Mouse (Mus musculus): Measurements from ENCODE around the gene Lmna.

GRCm38 (mm10) chr3:88486043-88486442, 23.7 kb downstream of the Lmna start:
- TF ChIP-seq CTCF (IDR thresholded peaks at IDR 0.05; ENCODE audit: low read depth) (no peak), EP300 (optimal IDR thresholded peaks at IDR 0.05) (no peak)

Data from stomach, postnatal 0 days (tissue).